Mouse (Mus musculus): ENCODE data around the gene Csrnp2. TPM values are rescaled to one million over a fixed set of nuclear protein-coding genes. Genes with fewer than 3 reads are reported as not detected.
A peak's percentile ranks its signal among the peaks of the same experiment; 100 is the strongest.
"Not testable (repeated sequence)": the region's sequence is repeated elsewhere in the genome, so short reads cannot be mapped to it uniquely, and the experiment has no call there.

Csrnp2 gene
- 18.0 and 18.3 TPM in 2 replicates for polyA plus RNA-seq (2012; rRNA removed)

GRCm38 (mm10) chr15:100495102-100495501 lies at the start of gene Csrnp2:
Csrnp2 (minus strand) TSS chr15:100495488.
- DNase-seq, result peak; percentile 94 to 95
- Histone ChIP-seq H3K4me3 (replicated peaks; ENCODE audit: insufficient read depth, low read depth, low read length) (peak within 1 kb of the TSS; percentile 60), H3K4me1 (ENCODE audit: control insufficient read depth, insufficient read depth, low read length) (peaks cover 12% of the 10 kb centered on the region; the same call in 1 of the 2 replicates), H3K27me3 (ENCODE audit: control insufficient read depth, insufficient read depth, low read length) (no peaks in the 10 kb centered on the region), H3K27ac (ENCODE audit: insufficient read depth, low read length) (peak within 1 kb of the TSS; percentile 49)
- WGBS, result 2% methylated on average over 40 of the region's 40 CpGs
- peak; percentile 99 for TF ChIP-seq POLR2A (IDR thresholded peaks at IDR 0.05; ENCODE audit: borderline replicate concordance, insufficient read depth, low read length)
- no peak for TF ChIP-seq CTCF (IDR thresholded peaks at IDR 0.05; ENCODE audit: borderline replicate concordance, insufficient read depth, low read depth, low read length)

- not testable (repeated sequence) for H3K27me3 ChIP-seq (ENCODE audit: control insufficient read depth, insufficient read depth, low read length); H3K4me1 ChIP-seq (ENCODE audit: control insufficient read depth, insufficient read depth, low read length); H3K27ac ChIP-seq (ENCODE audit: insufficient read depth, low read length); H3K4me3 ChIP-seq (replicated peaks; ENCODE audit: insufficient read depth, low read depth, low read length); DNase-seq
- whole genome bisulfite sequencing, result 96% methylated on average over 14 of the region's 14 CpGs
Measured at GRCm38 (mm10) chr15:100543651-100544030, 48.4 kb upstream of the Csrnp2 start.

GRCm38 (mm10) chr15:100542876-100543650 lies 47.8 kb upstream of the Csrnp2 start:
- not testable (repeated sequence) for H3K4me3 ChIP-seq (replicated peaks; ENCODE audit: insufficient read depth, low read depth, low read length); H3K4me1 ChIP-seq (ENCODE audit: control insufficient read depth, insufficient read depth, low read length); H3K27me3 ChIP-seq (ENCODE audit: control insufficient read depth, insufficient read depth, low read length); DNase-seq; H3K27ac ChIP-seq (ENCODE audit: insufficient read depth, low read length)
- 98% methylated on average over 28 of the region's 28 CpGs for WGBS

GRCm38 (mm10) chr15:100541426-100541825 lies 46.1 kb upstream of the Csrnp2 start:
- Histone ChIP-seq H3K4me1 (ENCODE audit: control insufficient read depth, insufficient read depth, low read length) (no peaks in the 10 kb centered on the region), H3K4me3 (replicated peaks; ENCODE audit: insufficient read depth, low read depth, low read length) (no peak overlapping the region), H3K27ac (ENCODE audit: insufficient read depth, low read length) (no peak overlapping the region), H3K27me3 (ENCODE audit: control insufficient read depth, insufficient read depth, low read length) (no peaks in the 10 kb centered on the region)
- TF ChIP-seq CTCF (IDR thresholded peaks at IDR 0.05; ENCODE audit: borderline replicate concordance, insufficient read depth, low read depth, low read length), result no peak
- no peak for TF ChIP-seq POLR2A (IDR thresholded peaks at IDR 0.05; ENCODE audit: borderline replicate concordance, insufficient read depth, low read length)
- no peak for DNase-seq
- 95% methylated on average over 4 of the region's 4 CpGs for WGBS

GRCm38 (mm10) chr15:100541001-100541400 lies 45.7 kb upstream of the Csrnp2 start:
- H3K27me3 ChIP-seq (ENCODE audit: control insufficient read depth, insufficient read depth, low read length); H3K4me1 ChIP-seq (ENCODE audit: control insufficient read depth, insufficient read depth, low read length); H3K27ac ChIP-seq (ENCODE audit: insufficient read depth, low read length); H3K4me3 ChIP-seq (replicated peaks; ENCODE audit: insufficient read depth, low read depth, low read length); DNase-seq: not testable (repeated sequence)
- 87% methylated on average over 1 of the region's 1 CpGs for WGBS

GRCm38 (mm10) chr15:100539411-100539810 lies 44.1 kb upstream of the Csrnp2 start:
- no peaks in the 10 kb centered on the region for H3K4me1 ChIP-seq (ENCODE audit: control insufficient read depth, insufficient read depth, low read length)
- H3K27ac ChIP-seq (ENCODE audit: insufficient read depth, low read length), result no peak overlapping the region
- no peaks in the 10 kb centered on the region for H3K27me3 ChIP-seq (ENCODE audit: control insufficient read depth, insufficient read depth, low read length)
- no peak overlapping the region for H3K4me3 ChIP-seq (replicated peaks; ENCODE audit: insufficient read depth, low read depth, low read length)
- TF ChIP-seq CTCF (IDR thresholded peaks at IDR 0.05; ENCODE audit: borderline replicate concordance, insufficient read depth, low read depth, low read length), result no peak
- no peak for TF ChIP-seq POLR2A (IDR thresholded peaks at IDR 0.05; ENCODE audit: borderline replicate concordance, insufficient read depth, low read length)
- DNase-seq, result no peak
- WGBS, result 93% methylated on average over 9 of the region's 9 CpGs

GRCm38 (mm10) chr15:100537913-100538312 lies 42.6 kb upstream of the Csrnp2 start:
- TF ChIP-seq POLR2A (IDR thresholded peaks at IDR 0.05; ENCODE audit: borderline replicate concordance, insufficient read depth, low read length) (no peak), CTCF (IDR thresholded peaks at IDR 0.05; ENCODE audit: borderline replicate concordance, insufficient read depth, low read depth, low read length) (peak; percentile 25; the same call in 1 of the 2 replicates)
- H3K4me1 ChIP-seq (ENCODE audit: control insufficient read depth, insufficient read depth, low read length), result peaks cover 3% of the 10 kb centered on the region; the same call in 1 of the 2 replicates

GRCm38 (mm10) chr15:100527900-100528299 lies 32.6 kb upstream of the Csrnp2 start:
- Histone ChIP-seq H3K4me3 (replicated peaks; ENCODE audit: insufficient read depth, low read depth, low read length) (no peak overlapping the region), H3K27ac (ENCODE audit: insufficient read depth, low read length) (no peak overlapping the region), H3K4me1 (ENCODE audit: control insufficient read depth, insufficient read depth, low read length) (no peaks in the 10 kb centered on the region), H3K27me3 (ENCODE audit: control insufficient read depth, insufficient read depth, low read length) (no peaks in the 10 kb centered on the region)
- DNase-seq, result no peak
- TF ChIP-seq POLR2A (IDR thresholded peaks at IDR 0.05; ENCODE audit: borderline replicate concordance, insufficient read depth, low read length), result no peak
- no peak for TF ChIP-seq CTCF (IDR thresholded peaks at IDR 0.05; ENCODE audit: borderline replicate concordance, insufficient read depth, low read depth, low read length)
- WGBS, result 79% methylated on average over 5 of the region's 5 CpGs

More at GRCm38 (mm10) chr15:100537913-100538312, 42.6 kb upstream of the Csrnp2 start:
- H3K27ac ChIP-seq (ENCODE audit: insufficient read depth, low read length), result no peak overlapping the region
- 89% methylated on average over 6 of the region's 6 CpGs for WGBS
- H3K4me3 ChIP-seq (replicated peaks; ENCODE audit: insufficient read depth, low read depth, low read length), result no peak overlapping the region
- H3K27me3 ChIP-seq (ENCODE audit: control insufficient read depth, insufficient read depth, low read length), result no peaks in the 10 kb centered on the region
- DNase-seq, result peak in 1 of 2 experiments; percentile 33
